Mouse (Mus musculus): ENCODE measurements around the gene Tbc1d4. TPM values are rescaled to one million over a fixed set of nuclear protein-coding genes. Genes with fewer than 3 reads are reported as not detected.

The Tbc1d4 gene
- total RNA-seq, 2 experiments from 2014 or later, result 89.3 to 105 TPM

- DNase-seq, result peak in 1 of 2 experiments; percentile 17
These were observed 180.0 kb downstream of the Tbc1d4 start for GRCm38 (mm10) chr14:101428805-101429516.

- no peak for DNase-seq
These were observed 191.3 kb downstream of the Tbc1d4 start for GRCm38 (mm10) chr14:101417679-101418078.

Other genes with a start within 250 kb of the Tbc1d4 start
- 10 to 100 TPM; 34.6 to 35.5 TPM for gene Commd6, start 31.5 kb upstream of the Tbc1d4 start, total RNA-seq (2021)
- gene Uchl3, start 44.8 kb upstream of the Tbc1d4 start, total RNA-seq (2021), result 10 to 100 TPM; 40.0 to 42.4 TPM
- 1 to 10 TPM in 1 of 2 experiments, not detected in 1; 1.0 TPM for gene Gm9922, start 120.6 kb upstream of the Tbc1d4 start, total RNA-seq (2021)
- gene Lmo7, start 120.8 kb upstream of the Tbc1d4 start, total RNA-seq (2021), result 100 to 1,000 TPM; 327 to 346 TPM